Mouse (Mus musculus) embryonic fibroblast, embryonic 13.5 days (primary cell): ENCODE data around the gene Cox6b1.

Source experiments
- CTCF ChIP-seq: IDR thresholded peaks from 2 replicates; pipeline ENCODE4 v1.5.1; 2011; ENCODE audit warnings: mild to moderate bottlenecking, control low read depth, low read length, moderate library complexity, borderline replicate concordance; ENCODE audit not compliant: insufficient read depth
- POLR2A ChIP-seq: IDR thresholded peaks from 2 replicates; pipeline ENCODE4 v1.6.1; 2011; ENCODE audit warnings: low read depth, mild to moderate bottlenecking, control low read depth, low read length, moderate library complexity

GRCm38 (mm10) chr7:30607706-30608309 lies 18.1 kb downstream of the Cox6b1 start:
- TF ChIP-seq CTCF = peak; percentile 75
- no peak for TF ChIP-seq POLR2A
